Mouse (Mus musculus) stomach, embryonic 16.5 days (tissue): ENCODE results near the gene Grcc10. TPM values are rescaled to one million over a fixed set of nuclear protein-coding genes. Genes with fewer than 3 reads are reported as not detected.

ENCODE experiments used
- ATAC-seq: fragments of 200-750 bp; cut with Nextera tagmentation; 2 replicates; pipeline ENCODE4 v1.8.0; 2017; ENCODE audit warnings: moderate number of reproducible peaks, moderate TSS enrichment; ENCODE audit not compliant: insufficient read depth, low FRiP score
- H3K27ac ChIP-seq: fragments of 300-500 bp; sonication (generic); 2 replicates; pipeline ENCODE4 v1.5.1; 2014; ENCODE audit warnings: low read length
- H3K27me3 ChIP-seq: fragments of 300-500 bp; sonication (generic); 2 replicates; pipeline ENCODE4 v1.6.1; 2014; ENCODE audit warnings: low read length, control low read depth, mixed read lengths; ENCODE audit not compliant: control insufficient read depth, insufficient read depth
- H3K36me3 ChIP-seq: fragments of 300-500 bp; sonication (generic); 2 replicates; pipeline ENCODE4 v1.6.1; 2014; ENCODE audit warnings: low read length; ENCODE audit not compliant: control insufficient read depth, insufficient read depth
- H3K4me1 ChIP-seq: fragments of 300-500 bp; sonication (generic); 2 replicates; pipeline ENCODE4 v1.6.1; 2014; ENCODE audit warnings: low read length, control low read depth, mixed read lengths; ENCODE audit not compliant: control insufficient read depth, insufficient read depth
- H3K4me2 ChIP-seq: fragments of 300-500 bp; sonication (generic); 2 replicates; pipeline ENCODE4 v1.6.1; 2014; ENCODE audit warnings: low read depth, low read length, mixed read lengths
- H3K4me3 ChIP-seq: fragments of 300-500 bp; sonication (generic); replicated peaks from 2 replicates; pipeline ENCODE4 v1.5.1; 2014; ENCODE audit warnings: mild to moderate bottlenecking, low read length
- H3K9ac ChIP-seq: fragments of 300-500 bp; sonication (generic); 2 replicates; pipeline ENCODE4 v1.6.1; 2014; ENCODE audit warnings: low read length
- H3K9me3 ChIP-seq: fragments of 300-500 bp; sonication (generic); replicated peaks from 2 replicates; pipeline ENCODE4 v1.6.1; 2016; ENCODE audit warnings: low read length, control low read depth; ENCODE audit not compliant: control insufficient read depth
- whole genome bisulfite sequencing: fragments of 180-500 bp; shearing (Covaris S2); extraction: QIAGEN DNeasy Blood & Tissue Kit; methylation state at CpG from one replicate; pipeline ENCODE4 v1.1.7; 2014; 5-methylcytosine and 5-hydroxymethylcytosine counted together
- polyA plus RNA-seq: library from polyadenylated mRNA; unstranded; fragments of >200 nt; fragmentation: Nextera tagmentation; extraction: Ambion mirVana; gene quantifications from 2 replicates; pipeline ENCODE4 v1.2.1, GENCODE M21; 2015

Grcc10 gene
- polyA plus RNA-seq, 1 experiment from 2014 or later = 352 TPM

GRCm38 (mm10) chr6:124701338-124701737, 39.8 kb downstream of the Grcc10 start:
- no peak for ATAC-seq
- H3K36me3 ChIP-seq = peaks cover 18% of the 10 kb centered on the region
- 73% methylated on average over 8 of the region's 8 CpGs for WGBS
- no peak overlapping the region for H3K4me2 ChIP-seq
- H3K27ac ChIP-seq = no peak overlapping the region
- no peaks in the 10 kb centered on the region for H3K27me3 ChIP-seq
- H3K9me3 ChIP-seq = no peaks in the 10 kb centered on the region
- no peak overlapping the region for H3K9ac ChIP-seq
- H3K4me3 ChIP-seq = no peak overlapping the region
- H3K4me1 ChIP-seq = no peaks in the 10 kb centered on the region

GRCm38 (mm10) chr6:124699962-124700610, 41.1 kb downstream of the Grcc10 start:
- Histone ChIP-seq H3K27ac (no peak overlapping the region), H3K4me2 (no peak overlapping the region), H3K9me3 (no peaks in the 10 kb centered on the region), H3K9ac (no peak overlapping the region), H3K36me3 (peaks cover 14% of the 10 kb centered on the region), H3K4me1 (no peaks in the 10 kb centered on the region), H3K4me3 (no peak overlapping the region), H3K27me3 (no peaks in the 10 kb centered on the region)
- WGBS = 75% methylated on average over 11 of the region's 11 CpGs
- peak; percentile 44; the same call in 1 of the 2 replicates for ATAC-seq

GRCm38 (mm10) chr6:124699366-124699765, 41.8 kb downstream of the Grcc10 start:
- 87% methylated on average over 4 of the region's 4 CpGs for WGBS
- no peak overlapping the region for H3K4me2 ChIP-seq
- no peak overlapping the region for H3K27ac ChIP-seq
- no peak for ATAC-seq
- H3K4me1 ChIP-seq = peaks cover 5% of the 10 kb centered on the region
- peaks cover 6% of the 10 kb centered on the region; the same call in 1 of the 2 replicates for H3K36me3 ChIP-seq
- no peak overlapping the region for H3K4me3 ChIP-seq
- no peaks in the 10 kb centered on the region for H3K27me3 ChIP-seq
- H3K9ac ChIP-seq = no peak overlapping the region
- H3K9me3 ChIP-seq = no peaks in the 10 kb centered on the region

GRCm38 (mm10) chr6:124698751-124699150, 42.4 kb downstream of the Grcc10 start:
- Histone ChIP-seq H3K9me3 (no peaks in the 10 kb centered on the region), H3K9ac (no peak overlapping the region), H3K27ac (no peak overlapping the region), H3K36me3 (peaks cover 6% of the 10 kb centered on the region; the same call in 1 of the 2 replicates), H3K27me3 (no peaks in the 10 kb centered on the region), H3K4me1 (peaks cover 11% of the 10 kb centered on the region), H3K4me3 (no peak overlapping the region), H3K4me2 (no peak overlapping the region)
- no peak for ATAC-seq
- WGBS = 68% methylated on average over 6 of the region's 6 CpGs

GRCm38 (mm10) chr6:124696441-124697150, 44.6 kb downstream of the Grcc10 start:
- Histone ChIP-seq H3K4me1 (peaks cover 21% of the 10 kb centered on the region), H3K36me3 (no peaks in the 10 kb centered on the region), H3K9ac (no peak overlapping the region), H3K27me3 (no peaks in the 10 kb centered on the region), H3K4me2 (no peak overlapping the region), H3K4me3 (no peak overlapping the region), H3K27ac (no peak overlapping the region), H3K9me3 (no peaks in the 10 kb centered on the region)
- 87% methylated on average over 7 of the region's 7 CpGs for WGBS
- ATAC-seq = no peak

- Histone ChIP-seq H3K9me3 (no peaks in the 10 kb centered on the region), H3K9ac (peak overlapping the region; percentile 46; the same call in 1 of the 2 replicates), H3K4me2 (no peak overlapping the region), H3K27me3 (no peaks in the 10 kb centered on the region), H3K27ac (peak overlapping the region; percentile 76), H3K36me3 (no peaks in the 10 kb centered on the region), H3K4me3 (no peak overlapping the region), H3K4me1 (peaks cover 21% of the 10 kb centered on the region)
- ATAC-seq = peak; percentile 81
- 71% methylated on average over 15 of the region's 15 CpGs for WGBS
Observed at GRCm38 (mm10) chr6:124694166-124694955, 46.8 kb downstream of the Grcc10 start.

- WGBS = 51% methylated on average over 15 of the region's 15 CpGs
- ATAC-seq = no peak
- Histone ChIP-seq H3K4me2 (no peak overlapping the region), H3K27ac (peak overlapping the region; percentile 76), H3K4me3 (no peak overlapping the region), H3K4me1 (peaks cover 21% of the 10 kb centered on the region), H3K27me3 (no peaks in the 10 kb centered on the region), H3K36me3 (no peaks in the 10 kb centered on the region), H3K9me3 (no peaks in the 10 kb centered on the region), H3K9ac (no peak overlapping the region)
Observed at GRCm38 (mm10) chr6:124693243-124693981, 47.8 kb downstream of the Grcc10 start.

GRCm38 (mm10) chr6:124690517-124690916, 50.7 kb downstream of the Grcc10 start:
- Histone ChIP-seq H3K9ac (no peak overlapping the region), H3K36me3 (no peaks in the 10 kb centered on the region), H3K27me3 (no peaks in the 10 kb centered on the region), H3K4me3 (no peak overlapping the region), H3K4me1 (peaks cover 21% of the 10 kb centered on the region), H3K4me2 (no peak overlapping the region), H3K9me3 (no peaks in the 10 kb centered on the region), H3K27ac (no peak overlapping the region)
- WGBS = 89% methylated on average over 3 of the region's 3 CpGs
- no peak for ATAC-seq
